Mouse (Mus musculus) stomach, postnatal 0 days (tissue): ENCODE measurements around the gene Doc2g.

Source experiments
- CTCF ChIP-seq: IDR thresholded peaks from 2 replicates; pipeline ENCODE4 v1.5.1; 2016; ENCODE audit warnings: antibody characterized with exemption, low read depth, mild to moderate bottlenecking, moderate library complexity
- EP300 ChIP-seq: optimal IDR thresholded peaks from 2 replicates; pipeline ENCODE3; 2016; ENCODE audit warnings: antibody characterized with exemption

GRCm38 (mm10) chr19:3996747-3997146 lies 6.4 kb upstream of the Doc2g start:
- TF ChIP-seq CTCF, result no peak
- no peak for TF ChIP-seq EP300
